Mouse (Mus musculus) stomach, embryonic 16.5 days (tissue): ENCODE results near the gene Crat. TPM values are rescaled to one million over a fixed set of nuclear protein-coding genes. Genes with fewer than 3 reads are reported as not detected.

ENCODE experiments used
- ATAC-seq: fragments of 200-750 bp; cut with Nextera tagmentation; 2 replicates; pipeline ENCODE4 v1.8.0; 2017; ENCODE audit warnings: moderate number of reproducible peaks, moderate TSS enrichment; ENCODE audit not compliant: insufficient read depth, low FRiP score
- H3K27ac ChIP-seq: fragments of 300-500 bp; sonication (generic); 2 replicates; pipeline ENCODE4 v1.5.1; 2014; ENCODE audit warnings: low read length
- H3K27me3 ChIP-seq: fragments of 300-500 bp; sonication (generic); 2 replicates; pipeline ENCODE4 v1.6.1; 2014; ENCODE audit warnings: low read length, control low read depth, mixed read lengths; ENCODE audit not compliant: control insufficient read depth, insufficient read depth
- H3K36me3 ChIP-seq: fragments of 300-500 bp; sonication (generic); 2 replicates; pipeline ENCODE4 v1.6.1; 2014; ENCODE audit warnings: low read length; ENCODE audit not compliant: control insufficient read depth, insufficient read depth
- H3K4me1 ChIP-seq: fragments of 300-500 bp; sonication (generic); 2 replicates; pipeline ENCODE4 v1.6.1; 2014; ENCODE audit warnings: low read length, control low read depth, mixed read lengths; ENCODE audit not compliant: control insufficient read depth, insufficient read depth
- H3K4me2 ChIP-seq: fragments of 300-500 bp; sonication (generic); 2 replicates; pipeline ENCODE4 v1.6.1; 2014; ENCODE audit warnings: low read depth, low read length, mixed read lengths
- H3K4me3 ChIP-seq: fragments of 300-500 bp; sonication (generic); replicated peaks from 2 replicates; pipeline ENCODE4 v1.5.1; 2014; ENCODE audit warnings: mild to moderate bottlenecking, low read length
- H3K9ac ChIP-seq: fragments of 300-500 bp; sonication (generic); 2 replicates; pipeline ENCODE4 v1.6.1; 2014; ENCODE audit warnings: low read length
- H3K9me3 ChIP-seq: fragments of 300-500 bp; sonication (generic); replicated peaks from 2 replicates; pipeline ENCODE4 v1.6.1; 2016; ENCODE audit warnings: low read length, control low read depth; ENCODE audit not compliant: control insufficient read depth
- WGBS: fragments of 180-500 bp; shearing (Covaris S2); extraction: QIAGEN DNeasy Blood & Tissue Kit; methylation state at CpG from one replicate; pipeline ENCODE4 v1.1.7; 2014; 5-methylcytosine and 5-hydroxymethylcytosine counted together
- polyA plus RNA-seq: library from polyadenylated mRNA; unstranded; fragments of >200 nt; fragmentation: Nextera tagmentation; extraction: Ambion mirVana; gene quantifications from 2 replicates; pipeline ENCODE4 v1.2.1, GENCODE M21; 2015

Crat gene
- polyA plus RNA-seq, 1 experiment from 2014 or later: 29.0 TPM

- H3K4me1 ChIP-seq: peaks cover 2% of the 10 kb centered on the region; the same call in 1 of the 2 replicates
- no peaks in the 10 kb centered on the region for H3K27me3 ChIP-seq
- H3K9me3 ChIP-seq: no peaks in the 10 kb centered on the region
- H3K4me3 ChIP-seq: no peak overlapping the region
- no peak overlapping the region for H3K27ac ChIP-seq
- H3K9ac ChIP-seq: no peak overlapping the region
- no peak overlapping the region for H3K4me2 ChIP-seq
- H3K36me3 ChIP-seq: 0 out of 2 replicates have a peak, but pooled peaks cover 11% of the 10 kb centered on the region
- no peak for ATAC-seq
- 66% methylated on average over 2 of the region's 2 CpGs for WGBS
Observed at GRCm38 (mm10) chr2:30402843-30403242, 12.8 kb downstream of the Crat start.

DNA sequence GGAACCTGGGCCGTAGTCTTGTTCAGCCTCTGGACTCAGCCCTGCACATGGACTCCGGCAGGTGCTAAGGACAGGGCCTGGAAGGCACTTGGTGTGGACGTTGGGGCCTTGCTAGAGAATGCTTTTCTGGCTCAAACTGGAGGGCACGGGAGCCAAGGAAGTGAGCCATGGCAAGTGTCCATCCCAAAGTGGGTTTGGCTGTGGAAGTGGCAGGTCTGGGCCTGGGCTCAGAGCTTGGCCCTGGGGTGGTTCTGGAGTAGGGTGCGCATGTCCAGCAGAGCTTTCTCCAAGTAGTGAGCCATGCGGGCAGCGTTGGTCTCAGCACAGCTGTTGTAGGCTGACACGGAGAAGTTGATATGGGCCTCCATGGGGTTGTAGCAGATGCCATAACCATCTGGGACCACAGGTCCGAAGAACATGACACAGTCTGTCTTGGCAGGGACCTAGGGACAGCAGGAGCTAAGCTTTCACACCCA, 13.2 kb downstream of the Crat start:
- WGBS: 88% methylated on average over 9 of the region's 9 CpGs
- Histone ChIP-seq H3K27me3 (no peaks in the 10 kb centered on the region), H3K4me2 (no peak overlapping the region), H3K9ac (no peak overlapping the region), H3K27ac (no peak overlapping the region), H3K4me3 (no peak overlapping the region), H3K36me3 (0 out of 2 replicates have a peak, but pooled peaks cover 12% of the 10 kb centered on the region), H3K9me3 (no peaks in the 10 kb centered on the region), H3K4me1 (peaks cover 2% of the 10 kb centered on the region; the same call in 1 of the 2 replicates)
- no peak for ATAC-seq

GRCm38 (mm10) chr2:30401581-30401980, 14.0 kb downstream of the Crat start:
- Histone ChIP-seq H3K9me3 (no peaks in the 10 kb centered on the region), H3K4me1 (peaks cover 2% of the 10 kb centered on the region; the same call in 1 of the 2 replicates), H3K36me3 (0 out of 2 replicates have a peak, but pooled peaks cover 10% of the 10 kb centered on the region), H3K27ac (no peak overlapping the region), H3K4me3 (no peak overlapping the region), H3K9ac (no peak overlapping the region), H3K4me2 (no peak overlapping the region), H3K27me3 (no peaks in the 10 kb centered on the region)
- ATAC-seq: no peak
- WGBS: 88% methylated on average over 1 of the region's 1 CpGs

GRCm38 (mm10) chr2:30399191-30400171, 16.1 kb downstream of the Crat start:
- Histone ChIP-seq H3K36me3 (0 out of 2 replicates have a peak, but pooled peaks cover 10% of the 10 kb centered on the region), H3K4me1 (peaks cover 2% of the 10 kb centered on the region; the same call in 1 of the 2 replicates), H3K27me3 (no peaks in the 10 kb centered on the region), H3K27ac (peak overlapping the region; percentile 54), H3K4me3 (no peak overlapping the region), H3K4me2 (no peak overlapping the region), H3K9ac (0 out of 2 replicates have a peak overlapping the region, but pooled peaks have one; percentile 9), H3K9me3 (no peaks in the 10 kb centered on the region)
- WGBS: 54% methylated on average over 20 of the region's 20 CpGs
- ATAC-seq: peak; percentile 70; the same call in 1 of the 2 replicates

GRCm38 (mm10) chr2:30397986-30398512, 17.6 kb downstream of the Crat start:
- Histone ChIP-seq H3K9me3 (no peaks in the 10 kb centered on the region), H3K4me2 (no peak overlapping the region), H3K4me1 (peaks cover 11% of the 10 kb centered on the region), H3K9ac (no peak overlapping the region), H3K27ac (no peak overlapping the region), H3K4me3 (no peak overlapping the region), H3K36me3 (0 out of 2 replicates have a peak, but pooled peaks cover 10% of the 10 kb centered on the region), H3K27me3 (no peaks in the 10 kb centered on the region)
- 87% methylated on average over 9 of the region's 10 CpGs for WGBS
- no peak for ATAC-seq

DNA sequence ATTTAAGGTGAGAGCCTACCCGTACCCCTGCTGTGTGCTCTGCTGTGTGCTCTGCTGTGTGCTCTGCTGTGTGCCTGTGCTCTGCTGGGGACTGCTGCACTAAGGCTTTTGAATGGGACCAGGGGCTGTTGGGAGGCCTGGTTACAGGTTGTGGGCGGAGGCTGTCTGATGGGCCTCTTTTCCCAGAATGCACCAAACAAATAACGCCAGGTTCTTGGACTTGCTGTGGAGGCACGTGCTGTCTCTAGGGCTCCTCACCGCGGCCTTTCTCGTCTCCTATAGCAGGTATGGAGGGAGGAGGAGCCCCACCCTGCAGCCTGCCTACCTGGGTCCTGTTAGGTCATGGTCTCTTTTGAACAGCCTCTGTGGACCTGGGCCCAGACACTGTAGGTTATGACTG, 19.4 kb downstream of the Crat start:
- Histone ChIP-seq H3K27ac (peak overlapping the region; percentile 2; the same call in 1 of the 2 replicates), H3K36me3 (0 out of 2 replicates have a peak, but pooled peaks cover 9% of the 10 kb centered on the region), H3K9me3 (no peaks in the 10 kb centered on the region), H3K27me3 (no peaks in the 10 kb centered on the region), H3K4me2 (no peak overlapping the region), H3K4me3 (no peak overlapping the region), H3K4me1 (peaks cover 11% of the 10 kb centered on the region), H3K9ac (no peak overlapping the region)
- WGBS: 83% methylated on average over 7 of the region's 7 CpGs
- ATAC-seq: no peak

- Histone ChIP-seq H3K9me3 (no peaks in the 10 kb centered on the region), H3K27me3 (no peaks in the 10 kb centered on the region), H3K4me2 (no peak overlapping the region), H3K9ac (peak overlapping the region; percentile 19; the same call in 1 of the 2 replicates), H3K4me1 (peaks cover 11% of the 10 kb centered on the region), H3K4me3 (no peak overlapping the region), H3K36me3 (0 out of 2 replicates have a peak, but pooled peaks cover 4% of the 10 kb centered on the region), H3K27ac (peak overlapping the region; percentile 2; the same call in 1 of the 2 replicates)
- 88% methylated on average over 7 of the region's 7 CpGs for WGBS
- ATAC-seq: no peak
Observed at GRCm38 (mm10) chr2:30395757-30396156, 19.9 kb downstream of the Crat start.

- peaks cover 8% of the 10 kb centered on the region for H3K4me1 ChIP-seq
- 11% methylated on average over 1 of the region's 1 CpGs for WGBS
- no peaks in the 10 kb centered on the region for H3K27me3 ChIP-seq
- H3K27ac ChIP-seq: peak overlapping the region; percentile 95
- H3K9me3 ChIP-seq: no peaks in the 10 kb centered on the region
- peak overlapping the region; percentile 86 for H3K4me2 ChIP-seq
- H3K4me3 ChIP-seq: peak overlapping the region; percentile 93
- ATAC-seq: no peak
- H3K9ac ChIP-seq: peak overlapping the region; percentile 86
- 0 out of 2 replicates have a peak, but pooled peaks cover 3% of the 10 kb centered on the region for H3K36me3 ChIP-seq
Observed at GRCm38 (mm10) chr2:30393370-30393656, 22.3 kb downstream of the Crat start.
